Mouse (Mus musculus): ENCODE measurements at regions not wholly inside any gene's neighbourhood (a gene's known extent, or its start where the extent isn't known, plus 50 kb on each side); places are given as distances from the start of the nearest gene placed in this dataset.

GRCm38 (mm10) chr16:84581166-84581565 lies 66.2 kb downstream of the A730009L09Rik start:
- no peaks in the 10 kb centered on the region; the same call in 1 of the 2 replicates for H3K4me1 ChIP-seq (ENCODE audit: control insufficient read depth, insufficient read depth, low read length)
- no peak overlapping the region for H3K27ac ChIP-seq (ENCODE audit: insufficient read depth, low read length)
- H3K4me3 ChIP-seq (ENCODE audit: insufficient read depth, low read length) = no peak overlapping the region
- TF ChIP-seq CTCF (IDR thresholded peaks at IDR 0.05; ENCODE audit: borderline replicate concordance, insufficient read depth, low read length) (no peak), POLR2A (IDR thresholded peaks at IDR 0.05; ENCODE audit: low read depth, low read length) (no peak)

GRCm38 (mm10) chr16:84583323-84583722 lies 68.4 kb downstream of the A730009L09Rik start:
- H3K4me3 ChIP-seq (ENCODE audit: insufficient read depth, low read length) = no peak overlapping the region
- TF ChIP-seq POLR2A (IDR thresholded peaks at IDR 0.05; ENCODE audit: low read depth, low read length) (no peak), CTCF (IDR thresholded peaks at IDR 0.05; ENCODE audit: borderline replicate concordance, insufficient read depth, low read length) (no peak)
- no peaks in the 10 kb centered on the region; the same call in 1 of the 2 replicates for H3K4me1 ChIP-seq (ENCODE audit: control insufficient read depth, insufficient read depth, low read length)
- no peak overlapping the region for H3K27ac ChIP-seq (ENCODE audit: insufficient read depth, low read length)

- H3K4me1 ChIP-seq (ENCODE audit: control insufficient read depth, insufficient read depth, low read length) = no peaks in the 10 kb centered on the region; the same call in 1 of the 2 replicates
- H3K4me3 ChIP-seq (ENCODE audit: insufficient read depth, low read length) = no peak overlapping the region
- no peak for TF ChIP-seq CTCF (IDR thresholded peaks at IDR 0.05; ENCODE audit: borderline replicate concordance, insufficient read depth, low read length)
- TF ChIP-seq POLR2A (IDR thresholded peaks at IDR 0.05; ENCODE audit: low read depth, low read length) = no peak
- no peak overlapping the region for H3K27ac ChIP-seq (ENCODE audit: insufficient read depth, low read length)
Observed at GRCm38 (mm10) chr16:84583773-84584229, 68.9 kb downstream of the A730009L09Rik start.

- no peak for TF ChIP-seq POLR2A (IDR thresholded peaks at IDR 0.05; ENCODE audit: low read depth, low read length)
- no peak for TF ChIP-seq CTCF (IDR thresholded peaks at IDR 0.05; ENCODE audit: borderline replicate concordance, insufficient read depth, low read length)
- Histone ChIP-seq H3K4me3 (ENCODE audit: insufficient read depth, low read length) (no peak overlapping the region), H3K4me1 (ENCODE audit: control insufficient read depth, insufficient read depth, low read length) (no peaks in the 10 kb centered on the region; the same call in 1 of the 2 replicates), H3K27ac (ENCODE audit: insufficient read depth, low read length) (no peak overlapping the region)
Observed at GRCm38 (mm10) chr16:84584724-84585399, 69.9 kb downstream of the A730009L09Rik start.

- H3K4me3 ChIP-seq (ENCODE audit: insufficient read depth, low read length) = no peak overlapping the region
- H3K27ac ChIP-seq (ENCODE audit: insufficient read depth, low read length) = no peak overlapping the region
- no peaks in the 10 kb centered on the region for H3K4me1 ChIP-seq (ENCODE audit: control insufficient read depth, insufficient read depth, low read length)
- TF ChIP-seq CTCF (IDR thresholded peaks at IDR 0.05; ENCODE audit: borderline replicate concordance, insufficient read depth, low read length) (no peak), POLR2A (IDR thresholded peaks at IDR 0.05; ENCODE audit: low read depth, low read length) (no peak)
Observed at GRCm38 (mm10) chr16:84592978-84593377, 78.1 kb downstream of the A730009L09Rik start.

- Histone ChIP-seq H3K27ac (ENCODE audit: insufficient read depth, low read length) (no peak overlapping the region), H3K4me3 (ENCODE audit: insufficient read depth, low read length) (no peak overlapping the region), H3K4me1 (ENCODE audit: control insufficient read depth, insufficient read depth, low read length) (no peaks in the 10 kb centered on the region)
- TF ChIP-seq CTCF (IDR thresholded peaks at IDR 0.05; ENCODE audit: borderline replicate concordance, insufficient read depth, low read length) = no peak
- no peak for TF ChIP-seq POLR2A (IDR thresholded peaks at IDR 0.05; ENCODE audit: low read depth, low read length)
Observed at GRCm38 (mm10) chr16:84602969-84603368, 88.0 kb downstream of the A730009L09Rik start.

- no peaks in the 10 kb centered on the region for H3K4me1 ChIP-seq (ENCODE audit: control insufficient read depth, insufficient read depth, low read length)
- H3K4me3 ChIP-seq (ENCODE audit: insufficient read depth, low read length) = no peak overlapping the region
- TF ChIP-seq CTCF (IDR thresholded peaks at IDR 0.05; ENCODE audit: borderline replicate concordance, insufficient read depth, low read length) (no peak), POLR2A (IDR thresholded peaks at IDR 0.05; ENCODE audit: low read depth, low read length) (no peak)
- H3K27ac ChIP-seq (ENCODE audit: insufficient read depth, low read length) = no peak overlapping the region
Observed at GRCm38 (mm10) chr16:84603465-84604205, 88.7 kb downstream of the A730009L09Rik start.

- Histone ChIP-seq H3K4me3 (ENCODE audit: insufficient read depth, low read length) (no peak overlapping the region), H3K4me1 (ENCODE audit: control insufficient read depth, insufficient read depth, low read length) (no peaks in the 10 kb centered on the region), H3K27ac (ENCODE audit: insufficient read depth, low read length) (no peak overlapping the region)
- TF ChIP-seq CTCF (IDR thresholded peaks at IDR 0.05; ENCODE audit: borderline replicate concordance, insufficient read depth, low read length) (no peak), POLR2A (IDR thresholded peaks at IDR 0.05; ENCODE audit: low read depth, low read length) (no peak)
Observed at GRCm38 (mm10) chr16:84604272-84604975, 89.5 kb downstream of the A730009L09Rik start.

GRCm38 (mm10) chr16:84606010-84606803 lies 91.3 kb downstream of the A730009L09Rik start:
- H3K27ac ChIP-seq (ENCODE audit: insufficient read depth, low read length) = no peak overlapping the region
- no peak overlapping the region for H3K4me3 ChIP-seq (ENCODE audit: insufficient read depth, low read length)
- H3K4me1 ChIP-seq (ENCODE audit: control insufficient read depth, insufficient read depth, low read length) = no peaks in the 10 kb centered on the region
- TF ChIP-seq POLR2A (IDR thresholded peaks at IDR 0.05; ENCODE audit: low read depth, low read length) = no peak
- no peak for TF ChIP-seq CTCF (IDR thresholded peaks at IDR 0.05; ENCODE audit: borderline replicate concordance, insufficient read depth, low read length)
